Mouse (Mus musculus) bone marrow macrophage, adult 2 months (primary cell): ENCODE data around the gene Lsmem1.

Experiments
- CTCF ChIP-seq: IDR thresholded peaks from 2 replicates; pipeline ENCODE4 v1.5.1; 2012; ENCODE audit warnings: low read depth, mild to moderate bottlenecking, low read length, moderate library complexity
- POLR2A ChIP-seq: IDR thresholded peaks from 2 replicates; pipeline ENCODE4 v1.6.1; 2012; ENCODE audit warnings: mild to moderate bottlenecking, low read depth, low read length, borderline replicate concordance

GRCm38 (mm10) chr12:40223082-40223619 is 23.9 kb upstream of the Lsmem1 start:
- TF ChIP-seq CTCF (no peak), POLR2A (peak; percentile 72; the same call in 1 of the 2 replicates)
